9 mouse cellular contexts compared by ENCODE assay signal in the genomic region with DNA sequence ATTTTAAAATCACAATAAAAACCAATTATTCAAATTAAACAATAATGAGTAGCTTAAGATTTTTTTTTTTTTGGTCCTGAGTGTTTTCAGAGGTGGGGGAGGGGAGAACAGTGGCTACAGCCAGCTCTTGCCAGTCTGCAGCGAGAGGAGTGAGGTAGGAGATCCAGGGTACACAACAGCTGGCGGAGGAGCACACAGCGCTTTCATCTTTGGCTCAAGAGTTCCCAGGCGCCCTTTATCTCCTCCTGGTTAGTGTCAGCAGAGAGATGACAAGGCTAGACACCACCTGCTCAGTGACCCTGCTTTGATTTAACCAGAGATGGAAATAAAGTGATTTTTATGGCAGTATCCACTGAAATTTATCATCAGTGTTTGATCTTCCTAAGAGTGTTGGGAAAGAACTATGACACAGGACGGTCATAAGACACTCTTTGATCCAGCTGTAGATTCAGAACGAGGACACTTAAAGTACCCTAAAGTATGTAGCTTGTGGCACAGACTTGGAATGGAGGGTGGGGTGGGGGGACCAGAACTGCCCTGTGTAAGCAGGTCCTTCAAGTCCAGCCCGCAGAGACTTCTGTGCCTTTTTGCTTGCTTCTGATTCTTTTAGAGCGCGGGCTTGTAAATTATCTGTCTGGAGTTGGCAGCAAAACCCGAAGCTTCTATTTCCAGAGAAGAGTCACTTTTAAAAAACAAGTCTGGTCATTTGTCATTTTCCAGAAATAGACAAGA. TPM values are rescaled to one million over a fixed set of nuclear protein-coding genes. Genes with fewer than 3 reads are reported as not detected.
DNase-seq lines count a peak whose midpoint lies in the region; ATAC-seq and TF ChIP-seq lines count a peak whose summit lies in the region.
"Had no signal": no experiment of that assay in that cellular context is flagged by ENCODE, and none has a peak within 500 bp of the region (broad histone marks: within the 10 kb centered on the region; RNA-seq: fewer than 3 reads in every experiment).

No protein-coding gene starts in this region.

- H3K4me2 ChIP-seq in kidney, embryonic 14.5 days (replicated peaks; ENCODE audit: low read depth, low read length): peak overlapping the region; percentile 24
- H3K4me2 ChIP-seq in hindbrain, postnatal 0 days (ENCODE audit: low read depth, low read length): peak overlapping the region; percentile 26
- no peak overlapping the region for H3K4me2 ChIP-seq in neural tube, embryonic 11.5 days (ENCODE audit: low read depth)

- DNase-seq in kidney, postnatal 14 days: no peak
- DNase-seq in embryonic facial prominence, embryonic 10.5 days (ENCODE audit: low spot score): peak; percentile 15
- no peak for DNase-seq in hindbrain, postnatal 0 days (ENCODE audit: low spot score)
- peak; percentile 23 for DNase-seq in neural tube, embryonic 11.5 days (ENCODE audit: low spot score)
- no peak for DNase-seq in thymus, postnatal 36 days
- DNase-seq in spleen, adult 18-20 months: no peak
- DNase-seq in left cerebral cortex, postnatal 4 days: no peak

- intact Hi-C loops in left cerebral cortex, postnatal 4 days (cut with DNase I): no loop called here

- H3K27ac ChIP-seq in kidney, embryonic 14.5 days (ENCODE audit: low read depth, low read length): no peak overlapping the region
- H3K27ac ChIP-seq in embryonic facial prominence, embryonic 10.5 days (replicated peaks): no peak overlapping the region
- H3K27ac ChIP-seq in hindbrain, postnatal 0 days: no peak overlapping the region
- no peak overlapping the region for H3K27ac ChIP-seq in neural tube, embryonic 11.5 days (ENCODE audit: low read depth, low read length)

- peak; percentile 80 for ATAC-seq in kidney, embryonic 14.5 days (ENCODE audit: low FRiP score, low TSS enrichment)
- ATAC-seq in hindbrain, postnatal 0 days: no peak
- no peak for ATAC-seq in neural tube, embryonic 11.5 days (ENCODE audit: insufficient read depth, low FRiP score, low TSS enrichment)

- H3K9ac ChIP-seq in kidney, embryonic 14.5 days (ENCODE audit: low read depth, low read length): no peak overlapping the region
- no peak overlapping the region for H3K9ac ChIP-seq in hindbrain, postnatal 0 days (replicated peaks; ENCODE audit: low read length)
- H3K9ac ChIP-seq in neural tube, embryonic 11.5 days (ENCODE audit: low read length): no peak overlapping the region

- H3K27me3 ChIP-seq in kidney, embryonic 14.5 days (ENCODE audit: control insufficient read depth, insufficient read depth, low read length): no peaks in the 10 kb centered on the region
- H3K27me3 ChIP-seq in embryonic facial prominence, embryonic 10.5 days (replicated peaks; ENCODE audit: low read depth, poor library complexity, severe bottlenecking): no peaks in the 10 kb centered on the region
- H3K27me3 ChIP-seq in hindbrain, postnatal 0 days (ENCODE audit: insufficient read depth, low read length): no peaks in the 10 kb centered on the region
- H3K27me3 ChIP-seq in neural tube, embryonic 11.5 days (ENCODE audit: control insufficient read depth, insufficient read depth, low read length): no peaks in the 10 kb centered on the region

- H3K4me1 ChIP-seq in kidney, embryonic 14.5 days (ENCODE audit: control insufficient read depth, insufficient read depth, low read length): peaks cover 6% of the 10 kb centered on the region; the same call in 1 of the 2 replicates
- peaks cover 3% of the 10 kb centered on the region; the same call in 1 of the 2 replicates for H3K4me1 ChIP-seq in embryonic facial prominence, embryonic 10.5 days
- no peaks in the 10 kb centered on the region for H3K4me1 ChIP-seq in hindbrain, postnatal 0 days (ENCODE audit: insufficient read depth, low read length)
- no peaks in the 10 kb centered on the region for H3K4me1 ChIP-seq in neural tube, embryonic 11.5 days (ENCODE audit: control insufficient read depth, insufficient read depth, low read length)

- 21% methylated on average over 10 of the region's 10 CpGs for WGBS in kidney, embryonic 14.5 days
- 57% methylated on average over 10 of the region's 10 CpGs for WGBS in embryonic facial prominence, embryonic 10.5 days
- 52% methylated on average over 10 of the region's 10 CpGs for WGBS in hindbrain, postnatal 0 days
- whole genome bisulfite sequencing in neural tube, embryonic 11.5 days: 50% methylated on average over 10 of the region's 10 CpGs

- H3K4me3 ChIP-seq in kidney, embryonic 14.5 days (ENCODE audit: low read length): peak overlapping the region; percentile 2; the same call in 1 of the 2 replicates
- no peak overlapping the region for H3K4me3 ChIP-seq in embryonic facial prominence, embryonic 10.5 days
- H3K4me3 ChIP-seq in hindbrain, postnatal 0 days (ENCODE audit: low read length): no peak overlapping the region
- H3K4me3 ChIP-seq in neural tube, embryonic 11.5 days (ENCODE audit: low read depth, low read length): no peak overlapping the region

- H3K9me3 ChIP-seq in kidney, embryonic 14.5 days (ENCODE audit: control insufficient read depth, low read length): no peaks in the 10 kb centered on the region
- no peaks in the 10 kb centered on the region for H3K9me3 ChIP-seq in embryonic facial prominence, embryonic 10.5 days
- no peaks in the 10 kb centered on the region for H3K9me3 ChIP-seq in hindbrain, postnatal 0 days (ENCODE audit: low read length)
- H3K9me3 ChIP-seq in neural tube, embryonic 11.5 days (ENCODE audit: control insufficient read depth, low read length): no peaks in the 10 kb centered on the region

- TF ChIP-seq CTCF in hindbrain, postnatal 0 days (IDR thresholded peaks at IDR 0.05; ENCODE audit: low read depth): no peak

- no peaks in the 10 kb centered on the region for H3K36me3 ChIP-seq in kidney, embryonic 14.5 days (ENCODE audit: control insufficient read depth, insufficient read depth, low read length)
- no peaks in the 10 kb centered on the region for H3K36me3 ChIP-seq in embryonic facial prominence, embryonic 10.5 days (replicated peaks)
- H3K36me3 ChIP-seq in hindbrain, postnatal 0 days (ENCODE audit: insufficient read depth, low read length): no peaks in the 10 kb centered on the region
- no peaks in the 10 kb centered on the region for H3K36me3 ChIP-seq in neural tube, embryonic 11.5 days (ENCODE audit: control insufficient read depth, insufficient read depth, low read length)

RNA-seq across cellular contexts. Expression of gene Rxfp1, which starts 46.1 kb away (rescaled TPM):
- polyA plus RNA-seq in kidney, embryonic 14.5 days (2014; fragmentation: Nextera tagmentation; extraction: Ambion mirVana): not detected in 2 replicates
- 0.04 and 0.15 TPM in 2 replicates for polyA plus RNA-seq in embryonic facial prominence, embryonic 10.5 days (2016; fragmentation: Nextera tagmentation; extraction: Ambion mirVana)
- 0.63 and 1.0 TPM in 2 replicates for total RNA-seq in hindbrain, postnatal 0 days (2014; rRNA removed)
- 0.20 and 0.40 TPM in 2 replicates for polyA plus RNA-seq in hindbrain, postnatal 0 days (2015; fragmentation: Nextera tagmentation; extraction: Ambion mirVana)
- polyA plus RNA-seq in neural tube, embryonic 11.5 days (2014; fragmentation: Nextera tagmentation; extraction: Ambion mirVana): 0.04 TPM in 1 of 2 replicates, not detected in the other
- 10 to 100 TPM; 27.1 to 27.5 TPM for total RNA-seq in left cerebral cortex, postnatal 4 days (2021)
- total RNA-seq: MEL had no signal

Comparison
In these comparisons a context has a peak if more than half of its experiments do, and no peak if none do; other contexts are left out.
1. DNase-seq: peak in embryonic facial prominence, embryonic 10.5 days (single experiment) and neural tube, embryonic 11.5 days (single experiment); none in kidney, postnatal 14 days (single experiment), hindbrain, postnatal 0 days (single experiment), thymus, postnatal 36 days (0 of 2), spleen, adult 18-20 months (0 of 2) and left cerebral cortex, postnatal 4 days (single experiment).